Mouse (Mus musculus) layer of hippocampus, adult 8-10 months (tissue): ENCODE measurements at regions not wholly inside any gene's neighbourhood (a gene's known extent, or its start where the extent isn't known, plus 50 kb on each side); places are given as distances from the start of the nearest gene placed in this dataset.

Experiments
- DNase-seq, 2 experiments: peaks; one replicate each; pipeline ENCODE4 v3.0.0; 2022; ENCODE audit warnings: low spot score in 2 of 2

GRCm38 (mm10) chr1:43367151-43367895 is 77.1 kb upstream of the Nck2 start:
- no peak for DNase-seq

- DNase-seq, result no peak
Measured at GRCm38 (mm10) chr1:43371863-43372262, 72.5 kb upstream of the Nck2 start.

- DNase-seq, result no peak
Measured at GRCm38 (mm10) chr1:43374946-43375345, 69.4 kb upstream of the Nck2 start.

- no peak for DNase-seq
Measured at GRCm38 (mm10) chr1:43375851-43376250, 68.5 kb upstream of the Nck2 start.

GRCm38 (mm10) chr1:43377491-43378263 is 66.7 kb upstream of the Nck2 start:
- no peak for DNase-seq

GRCm38 (mm10) chr1:43385008-43385407 is 59.4 kb upstream of the Nck2 start:
- DNase-seq, result no peak

- no peak for DNase-seq
Measured at GRCm38 (mm10) chr1:43394035-43394434, 50.3 kb upstream of the Nck2 start.
